Mouse (Mus musculus) midbrain, postnatal 0 days (tissue): ENCODE results near the gene Gm4724. TPM values are rescaled to one million over a fixed set of nuclear protein-coding genes. Genes with fewer than 3 reads are reported as not detected.
"Not testable (repeated sequence)": the region's sequence is repeated elsewhere in the genome, so short reads cannot be mapped to it uniquely, and the experiment has no call there.

Source experiments
- ATAC-seq: fragments of 200-750 bp; cut with Nextera tagmentation; 2 replicates; pipeline ENCODE4 v1.8.0; 2017; ENCODE audit warnings: moderate number of reproducible peaks, mild to moderate bottlenecking, moderate TSS enrichment, moderate library complexity; ENCODE audit not compliant: low FRiP score
- DNase-seq: peaks from one replicate; pipeline ENCODE4 v3.0.0-alpha.2; 2015; ENCODE audit warnings: low spot score
- H3K27ac ChIP-seq: fragments of 300-500 bp; sonication (generic); 2 replicates; pipeline ENCODE4 v1.5.1; 2014; ENCODE audit warnings: low read depth, mild to moderate bottlenecking, low read length, mixed read lengths
- H3K27me3 ChIP-seq: fragments of 300-500 bp; sonication (generic); 2 replicates; pipeline ENCODE4 v1.6.1; 2014; ENCODE audit warnings: low read length, control low read depth, mixed read lengths; ENCODE audit not compliant: insufficient read depth
- H3K36me3 ChIP-seq: fragments of 300-500 bp; sonication (generic); 2 replicates; pipeline ENCODE4 v1.6.1; 2014; ENCODE audit warnings: low read length, control low read depth, mixed read lengths; ENCODE audit not compliant: insufficient read depth
- H3K4me1 ChIP-seq: fragments of 300-500 bp; sonication (generic); 2 replicates; pipeline ENCODE4 v1.6.1; 2014; ENCODE audit warnings: mild to moderate bottlenecking, control low read depth, antibody characterized with exemption, low read length, mixed read lengths; ENCODE audit not compliant: insufficient read depth
- H3K4me2 ChIP-seq: fragments of 300-500 bp; sonication (generic); 2 replicates; pipeline ENCODE4 v1.6.1; 2014; ENCODE audit warnings: low read depth, mild to moderate bottlenecking, low read length, mixed read lengths; ENCODE audit not compliant: poor library complexity, severe bottlenecking
- H3K4me3 ChIP-seq: fragments of 300-500 bp; sonication (generic); 2 replicates; pipeline ENCODE4 v1.5.1; 2014; ENCODE audit warnings: low read depth, mild to moderate bottlenecking, low read length, moderate library complexity
- H3K9ac ChIP-seq: fragments of 300-500 bp; sonication (generic); replicated peaks from 2 replicates; pipeline ENCODE4 v1.6.1; 2014; ENCODE audit warnings: mild to moderate bottlenecking, low read length, moderate library complexity, mixed read lengths; ENCODE audit not compliant: poor library complexity, severe bottlenecking
- H3K9me3 ChIP-seq: fragments of 300-500 bp; sonication (generic); 2 replicates; pipeline ENCODE4 v1.6.1; 2016; ENCODE audit warnings: low read length, control low read depth
- WGBS: fragments of 180-500 bp; shearing (Covaris S2); extraction: QIAGEN DNeasy Blood & Tissue Kit; methylation state at CpG from one replicate; pipeline ENCODE4 v1.1.7; 2014; 5-methylcytosine and 5-hydroxymethylcytosine counted together
- polyA plus RNA-seq: library from polyadenylated mRNA; unstranded; fragments of >200 nt; fragmentation: Nextera tagmentation; extraction: Ambion mirVana; gene quantifications from 2 replicates; pipeline ENCODE4 v1.2.1, GENCODE M21; 2015
- total RNA-seq: library from RNA; depleted of rRNA; stranded (reverse); fragments of >200 nt; gene quantifications from 2 replicates; pipeline ENCODE4 v1.2.3, GENCODE M21; 2014; rRNA removed

The Gm4724 gene
- 8.5 and 29.7 TPM in 2 replicates for total RNA-seq
- 31.2 and 38.0 TPM in 2 replicates for polyA plus RNA-seq

DNA sequence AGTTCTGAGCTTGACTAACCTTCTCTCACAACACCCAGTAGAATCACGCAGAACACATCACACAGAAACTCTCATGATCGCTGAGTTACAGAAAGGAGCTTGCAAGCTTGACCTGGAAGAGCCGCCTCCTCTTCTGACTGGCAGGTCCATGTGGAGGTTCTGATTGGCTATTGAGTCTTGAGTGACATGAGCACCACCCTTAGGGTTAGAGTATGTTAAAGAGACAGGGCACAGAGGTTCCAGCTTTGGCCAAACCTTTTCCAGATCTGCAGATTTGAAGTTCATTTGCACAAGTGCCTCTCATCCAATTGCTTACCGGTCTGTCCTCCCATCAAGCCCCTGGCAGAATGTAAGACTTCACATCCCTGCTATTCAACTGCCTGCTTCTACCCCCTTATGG is at the start of gene Gm4724:
Gene Gm4724, minus strand, starts transcription at position 101 of the 400 bp plus-strand sequence.
- H3K27me3 ChIP-seq, H3K36me3 ChIP-seq, H3K4me1 ChIP-seq, H3K4me2 ChIP-seq, DNase-seq, H3K4me3 ChIP-seq, ATAC-seq, H3K9me3 ChIP-seq, H3K9ac ChIP-seq, H3K27ac ChIP-seq: not testable (repeated sequence)
- WGBS: no CpG with 5 or more reads among the region's 4 CpGs

- H3K9me3 ChIP-seq, ATAC-seq, H3K36me3 ChIP-seq, H3K27ac ChIP-seq, H3K27me3 ChIP-seq, H3K9ac ChIP-seq, H3K4me2 ChIP-seq, H3K4me3 ChIP-seq, DNase-seq, H3K4me1 ChIP-seq: not testable (repeated sequence)
- no CpG with 5 or more reads among the region's 6 CpGs for WGBS
These were observed 34.1 kb upstream of the Gm4724 start, which contains the start of gene Zfp965 for GRCm38 (mm10) chr2:175469685-175470084. TSS of gene Zfp965 (plus strand) at chr2:175469985.

Other genes with a start within 250 kb of the Gm4724 start
- 11.1 and 16.6 TPM in 2 replicates for gene Gm14391, start 228.9 kb downstream of the Gm4724 start, total RNA-seq
- 6.1 and 11.7 TPM in 2 replicates for gene Gm14391, start 228.9 kb downstream of the Gm4724 start, polyA plus RNA-seq
- gene Gm14440, start 160.7 kb downstream of the Gm4724 start, total RNA-seq: 2.5 TPM in 1 of 2 replicates, not detected in the other
- gene Gm14440, start 160.7 kb downstream of the Gm4724 start, polyA plus RNA-seq: not detected in 2 replicates
- gene Gm4631, start 97.6 kb downstream of the Gm4724 start, total RNA-seq: 12.9 and 16.3 TPM in 2 replicates
- gene Gm4631, start 97.6 kb downstream of the Gm4724 start, polyA plus RNA-seq: 8.6 and 8.8 TPM in 2 replicates
- 1.6 and 4.3 TPM in 2 replicates for gene Zfp968, start 63.4 kb downstream of the Gm4724 start, total RNA-seq
- 4.3 and 4.9 TPM in 2 replicates for gene Zfp968, start 63.4 kb downstream of the Gm4724 start, polyA plus RNA-seq
- 5.5 and 8.0 TPM in 2 replicates for gene Zfp965, start 34.2 kb upstream of the Gm4724 start, total RNA-seq
- gene Zfp965, start 34.2 kb upstream of the Gm4724 start, polyA plus RNA-seq: 7.9 and 8.6 TPM in 2 replicates
- not detected in 2 replicates for gene Gm11007, start 208.2 kb upstream of the Gm4724 start, total RNA-seq
- not detected in 2 replicates for gene Gm11007, start 208.2 kb upstream of the Gm4724 start, polyA plus RNA-seq